17 mouse cellular contexts compared by ENCODE assay signal in genomic region chr15:31632478-31632877, GRCm38 (mm10).
"Had no signal": no experiment of that assay in that cellular context is flagged by ENCODE, and none has a peak within 500 bp of the region (broad histone marks: within the 10 kb centered on the region; RNA-seq: fewer than 3 reads in every experiment).

No protein-coding gene starts in this region.

- H3K36me3 ChIP-seq: limb, embryonic 12.5 days; liver, embryonic 13.5 days; lung, embryonic 15.5 days; midbrain, embryonic 10.5 days had no signal

- H3K27me3 ChIP-seq: limb, embryonic 12.5 days; liver, embryonic 13.5 days; lung, embryonic 15.5 days had no signal

- H3K4me1 ChIP-seq: liver, embryonic 13.5 days had no signal

- H3K9ac ChIP-seq: limb, embryonic 12.5 days; liver, embryonic 13.5 days; liver, postnatal 0 days; lung, embryonic 15.5 days had no signal

- H3K9me3 ChIP-seq: liver, embryonic 13.5 days; lung, embryonic 15.5 days had no signal

- H3K4me2 ChIP-seq: limb, embryonic 12.5 days; liver, embryonic 13.5 days; lung, embryonic 15.5 days had no signal

- H3K27ac ChIP-seq: limb, embryonic 12.5 days; liver, embryonic 13.5 days; lung, embryonic 15.5 days; midbrain, embryonic 10.5 days had no signal

- DNase-seq: kidney, adult 18-20 months; kidney, postnatal 14 days; layer of hippocampus, adult 9-11 months; liver; liver, embryonic 13.5 days; liver, postnatal 0 days; lung, postnatal 36 days; midbrain, embryonic 14.5 days; retina, postnatal 1 day; right cerebral cortex, postnatal 4 days; spleen, adult 18-20 months; thymus, adult 18-20 months; thymus, postnatal 14 days had no signal

- ATAC-seq: liver, postnatal 0 days had no signal

- H3K4me3 ChIP-seq: limb, embryonic 12.5 days; liver, embryonic 13.5 days; lung, embryonic 15.5 days; midbrain, embryonic 10.5 days; myocyte had no signal
